Mouse (Mus musculus) brain, embryonic 18.5 days (tissue): ENCODE measurements around the gene Taldo1.
"Not testable (repeated sequence)": the region's sequence is repeated elsewhere in the genome, so short reads cannot be mapped to it uniquely, and the experiment has no call there.

Experiments used
- DNase-seq: peaks from one replicate; pipeline ENCODE4 v3.0.0-alpha.2; 2012; ENCODE audit warnings: low read depth, low spot score

The Taldo1 gene

GRCm38 (mm10) chr7:141438201-141438968, 46.4 kb downstream of the Taldo1 start:
- DNase-seq, result no peak

DNA sequence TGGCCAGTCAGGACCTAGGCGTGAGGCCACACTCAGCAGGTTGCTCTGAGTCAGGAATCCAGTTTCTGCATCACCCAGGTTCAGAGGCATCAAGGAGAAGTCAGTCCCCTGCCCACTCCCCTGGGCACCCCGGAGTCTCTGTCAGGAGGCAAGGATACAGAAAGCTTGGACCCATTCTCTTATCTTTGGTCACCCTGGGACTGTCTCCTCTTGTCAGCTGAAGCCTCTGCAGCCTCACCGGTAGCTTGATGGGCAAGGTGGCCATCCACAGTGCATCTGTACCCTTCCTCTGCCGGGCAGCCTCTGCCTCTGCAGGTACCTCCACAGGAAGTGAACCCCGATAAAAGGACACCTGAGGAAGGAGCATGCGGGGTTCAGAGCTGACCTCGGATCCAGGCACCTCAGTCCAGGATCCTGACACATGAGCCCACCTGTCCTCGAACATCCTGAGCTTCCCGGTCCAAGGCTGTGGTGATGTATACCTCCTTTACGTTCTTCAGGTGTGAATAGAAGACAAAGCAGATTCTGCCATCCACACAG, 47.2 kb downstream of the Taldo1 start:
- no peak for DNase-seq

GRCm38 (mm10) chr7:141439811-141440210, 47.8 kb downstream of the Taldo1 start:
- DNase-seq, result no peak

DNA sequence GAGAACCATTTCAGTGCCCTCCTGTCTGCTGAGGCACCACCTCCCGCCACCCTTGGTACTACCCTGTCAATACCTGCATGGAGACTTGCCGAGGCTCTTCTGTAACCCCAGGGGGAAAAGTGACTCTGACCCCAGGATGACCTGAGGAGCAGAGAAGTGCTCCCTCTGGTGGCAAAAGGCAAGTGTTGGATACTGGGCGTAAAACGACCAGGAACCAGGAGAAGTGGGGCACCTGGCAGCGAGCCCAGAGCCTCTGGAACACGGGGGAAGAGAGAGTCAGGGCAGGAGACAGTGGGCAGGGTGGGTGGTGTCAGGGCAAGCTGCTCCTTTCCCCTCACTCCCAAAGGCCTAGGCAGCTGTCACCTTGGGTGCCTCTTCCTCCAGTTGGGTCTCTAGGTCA, 48.6 kb downstream of the Taldo1 start:
- no peak for DNase-seq

GRCm38 (mm10) chr7:141441460-141441859, 49.5 kb downstream of the Taldo1 start:
- no peak for DNase-seq

DNA sequence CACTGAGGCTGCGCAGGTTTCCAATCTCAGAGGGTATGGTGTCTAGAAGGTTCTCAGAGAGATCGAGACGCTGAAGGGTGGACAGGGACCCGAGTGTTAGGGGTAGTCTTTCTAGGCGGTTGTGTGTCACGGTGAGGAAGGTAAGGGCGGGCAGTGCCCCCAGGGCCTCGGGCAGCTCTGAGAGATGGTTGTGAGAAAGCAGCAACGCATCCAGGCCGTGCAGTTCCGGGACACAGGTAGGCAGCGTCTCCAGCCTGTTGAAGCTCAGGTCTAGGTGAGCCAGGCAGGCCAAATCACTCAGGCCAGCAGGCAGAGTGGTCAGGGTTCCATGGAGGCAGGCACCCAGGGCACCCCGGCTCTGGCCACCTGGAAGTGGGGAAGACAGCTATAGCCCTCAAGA, 50.2 kb downstream of the Taldo1 start:
- DNase-seq, result no peak

DNA sequence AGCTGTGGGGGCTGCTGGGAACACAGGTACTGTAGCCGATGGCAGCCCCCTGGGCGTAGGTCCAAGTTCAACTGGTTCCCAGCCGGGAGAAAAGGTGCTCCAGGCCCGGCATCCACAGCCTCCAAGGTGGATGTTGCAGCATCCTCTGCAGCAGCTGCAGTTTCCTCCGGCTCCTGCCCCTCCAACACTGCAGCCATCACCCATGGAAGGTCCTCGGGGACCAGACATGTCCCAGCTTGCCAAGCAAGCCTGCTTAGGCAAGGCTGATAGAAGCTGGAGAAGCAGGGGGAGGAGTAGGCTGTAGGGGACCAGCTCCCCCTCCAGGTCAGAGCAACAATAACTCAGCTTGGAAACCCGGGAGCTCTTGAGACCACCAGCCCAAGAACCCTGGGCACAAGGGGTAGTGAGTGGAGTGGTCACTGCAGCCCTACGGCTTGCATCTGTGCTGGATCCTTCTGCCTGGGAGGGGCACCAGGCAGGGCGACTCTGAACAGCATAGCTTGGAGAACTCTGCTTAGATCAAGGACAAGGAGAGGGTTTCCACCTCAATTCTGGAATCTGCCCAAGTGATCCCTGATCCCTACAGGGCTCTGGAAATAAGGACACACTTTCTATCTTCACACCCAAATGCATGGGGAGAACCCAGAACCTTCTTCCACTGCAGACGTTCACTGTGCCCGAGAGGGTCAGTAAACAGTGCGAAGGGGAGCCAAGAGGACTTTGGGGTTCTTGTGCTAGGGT, 51.3 kb downstream of the Taldo1 start:
- DNase-seq, result no peak

DNA sequence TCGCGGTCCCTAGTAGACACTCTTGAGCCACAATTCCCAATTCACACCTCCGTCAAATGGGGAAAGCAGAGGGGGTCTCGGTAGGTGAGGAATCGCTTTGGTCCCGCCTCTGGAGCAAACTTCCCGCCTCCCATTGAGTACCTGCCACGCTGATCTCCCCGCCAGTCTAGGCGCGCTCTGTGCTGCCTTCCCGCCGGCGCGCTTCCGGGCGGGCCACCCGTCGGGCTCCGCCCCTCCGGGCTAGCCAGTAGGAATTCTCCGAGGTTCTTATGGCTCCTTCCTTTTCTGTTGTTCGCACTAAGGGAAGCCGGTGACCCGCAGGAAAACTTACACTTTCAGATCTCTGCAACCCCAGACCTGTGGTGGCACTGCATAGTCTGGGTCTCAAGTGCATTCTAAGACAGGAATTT, 51.8 kb downstream of the Taldo1 start, which contains the start of gene Pidd1:
Gene Pidd1, minus strand, starts transcription at position 198 of the 410 bp plus-strand sequence.
- DNase-seq, result no peak

- DNase-seq, result not testable (repeated sequence)
These were observed 54.4 kb downstream of the Taldo1 start for GRCm38 (mm10) chr7:141446374-141446773.

- DNase-seq, result peak; percentile 93
These were observed 55.4 kb downstream of the Taldo1 start, which contains the start of gene Rplp2 for GRCm38 (mm10) chr7:141447110-141447991. TSS of gene Rplp2 (plus strand) at chr7:141447370.

- no peak for DNase-seq
These were observed 59.9 kb downstream of the Taldo1 start for GRCm38 (mm10) chr7:141451928-141452327.
